Mouse (Mus musculus) cerebellum, adult 8-10 months (tissue): ENCODE data around the gene Odf3l1.

Experiments
- DNase-seq: peaks from one replicate; pipeline ENCODE4 v3.0.0; 2022

Gene Odf3l1

GRCm38 (mm10) chr9:56880790-56881189, 16.3 kb upstream of the Odf3l1 start:
- no peak for DNase-seq

- no peak for DNase-seq
These were observed 12.8 kb upstream of the Odf3l1 start for GRCm38 (mm10) chr9:56877284-56877683.

GRCm38 (mm10) chr9:56876784-56877183, 12.3 kb upstream of the Odf3l1 start:
- DNase-seq: no peak

GRCm38 (mm10) chr9:56873097-56873496, 8.6 kb upstream of the Odf3l1 start:
- no peak for DNase-seq

- DNase-seq: no peak
These were observed 7.8 kb upstream of the Odf3l1 start for GRCm38 (mm10) chr9:56872105-56872903.

- no peak for DNase-seq
These were observed 6.7 kb upstream of the Odf3l1 start for GRCm38 (mm10) chr9:56871191-56871590.

GRCm38 (mm10) chr9:56870778-56871177, 6.3 kb upstream of the Odf3l1 start:
- DNase-seq: no peak

- DNase-seq: no peak
These were observed 5.1 kb upstream of the Odf3l1 start for GRCm38 (mm10) chr9:56869552-56869951.

GRCm38 (mm10) chr9:56868292-56868691, 3.8 kb upstream of the Odf3l1 start:
- no peak for DNase-seq

GRCm38 (mm10) chr9:56866430-56866829, 2.0 kb upstream of the Odf3l1 start:
- DNase-seq: no peak

- no peak for DNase-seq
These were observed 1.4 kb upstream of the Odf3l1 start for GRCm38 (mm10) chr9:56865673-56866400.

- DNase-seq: no peak
These were observed 353 bp upstream of the Odf3l1 start, which contains the start of gene Cspg4 for GRCm38 (mm10) chr9:56864832-56865231. Cspg4 (plus strand) TSS chr9:56865033.

- DNase-seq: no peak
These were observed 1.6 kb downstream of the Odf3l1 start for GRCm38 (mm10) chr9:56862863-56863262.

GRCm38 (mm10) chr9:56860486-56861269, 3.8 kb downstream of the Odf3l1 start:
- DNase-seq: no peak

- no peak for DNase-seq
These were observed 4.4 kb downstream of the Odf3l1 start for GRCm38 (mm10) chr9:56860035-56860434.

- no peak for DNase-seq
These were observed 7.0 kb downstream of the Odf3l1 start for GRCm38 (mm10) chr9:56857463-56857862.

- no peak for DNase-seq
These were observed 12.7 kb downstream of the Odf3l1 start for GRCm38 (mm10) chr9:56851778-56852177.

GRCm38 (mm10) chr9:56850905-56851252, 13.6 kb downstream of the Odf3l1 start:
- no peak for DNase-seq

- DNase-seq: no peak
These were observed 14.2 kb downstream of the Odf3l1 start for GRCm38 (mm10) chr9:56850128-56850904.

GRCm38 (mm10) chr9:56847523-56847922, 17.0 kb downstream of the Odf3l1 start:
- peak; percentile 56 for DNase-seq

GRCm38 (mm10) chr9:56844644-56845043, 19.8 kb downstream of the Odf3l1 start:
- no peak for DNase-seq

GRCm38 (mm10) chr9:56843679-56844188, 20.7 kb downstream of the Odf3l1 start:
- DNase-seq: peak; percentile 74
